Mouse (Mus musculus): Measurements from ENCODE around the gene Usp42. TPM values are rescaled to one million over a fixed set of nuclear protein-coding genes. Genes with fewer than 3 reads are reported as not detected.

Gene Usp42
- polyA plus RNA-seq, 1 experiment from 2014 or later, result 4.7 TPM

- H3K9me3 ChIP-seq (ENCODE audit: control insufficient read depth), result no peaks in the 10 kb centered on the region
- H3K4me2 ChIP-seq (replicated peaks; ENCODE audit: low read depth), result no peak overlapping the region
- no peak for TF ChIP-seq CTCF (IDR thresholded peaks at IDR 0.05; ENCODE audit: low read depth)
- H3K27ac ChIP-seq (ENCODE audit: low read depth, low read length), result no peak overlapping the region
- H3K4me3 ChIP-seq (ENCODE audit: low read depth, low read length), result no peak overlapping the region
- 0 out of 2 replicates have a peak, but pooled peaks cover 5% of the 10 kb centered on the region for H3K36me3 ChIP-seq (ENCODE audit: control insufficient read depth, insufficient read depth)
- no peak overlapping the region for H3K9ac ChIP-seq (ENCODE audit: low read depth, low read length)
- no peaks in the 10 kb centered on the region for H3K4me1 ChIP-seq (replicated peaks; ENCODE audit: control insufficient read depth, insufficient read depth, low read length)
- 69% methylated on average over 6 of the region's 6 CpGs for WGBS
- ATAC-seq, result no peak
- H3K27me3 ChIP-seq (replicated peaks; ENCODE audit: control insufficient read depth, insufficient read depth, low read length), result no peaks in the 10 kb centered on the region
These were observed 52.4 kb downstream of the Usp42 start for GRCm38 (mm10) chr5:143679654-143680053.

GRCm38 (mm10) chr5:143678634-143679271 is 53.3 kb downstream of the Usp42 start:
- H3K27ac ChIP-seq (ENCODE audit: low read depth, low read length), result no peak overlapping the region
- TF ChIP-seq CTCF (IDR thresholded peaks at IDR 0.05; ENCODE audit: low read depth), result no peak
- H3K36me3 ChIP-seq (ENCODE audit: control insufficient read depth, insufficient read depth), result no peaks in the 10 kb centered on the region
- H3K4me3 ChIP-seq (ENCODE audit: low read depth, low read length), result no peak overlapping the region
- H3K9me3 ChIP-seq (ENCODE audit: control insufficient read depth), result no peaks in the 10 kb centered on the region
- WGBS, result 41% methylated on average over 6 of the region's 6 CpGs
- no peak for ATAC-seq
- H3K4me2 ChIP-seq (replicated peaks; ENCODE audit: low read depth), result no peak overlapping the region
- H3K4me1 ChIP-seq (replicated peaks; ENCODE audit: control insufficient read depth, insufficient read depth, low read length), result no peaks in the 10 kb centered on the region
- no peak overlapping the region for H3K9ac ChIP-seq (ENCODE audit: low read depth, low read length)
- no peaks in the 10 kb centered on the region for H3K27me3 ChIP-seq (replicated peaks; ENCODE audit: control insufficient read depth, insufficient read depth, low read length)

GRCm38 (mm10) chr5:143677363-143677762 is 54.7 kb downstream of the Usp42 start:
- ATAC-seq, result no peak
- Histone ChIP-seq H3K27ac (ENCODE audit: low read depth, low read length) (no peak overlapping the region), H3K4me1 (replicated peaks; ENCODE audit: control insufficient read depth, insufficient read depth, low read length) (no peaks in the 10 kb centered on the region), H3K4me3 (ENCODE audit: low read depth, low read length) (no peak overlapping the region), H3K9me3 (ENCODE audit: control insufficient read depth) (no peaks in the 10 kb centered on the region), H3K4me2 (replicated peaks; ENCODE audit: low read depth) (no peak overlapping the region), H3K9ac (ENCODE audit: low read depth, low read length) (no peak overlapping the region), H3K36me3 (ENCODE audit: control insufficient read depth, insufficient read depth) (no peaks in the 10 kb centered on the region), H3K27me3 (replicated peaks; ENCODE audit: control insufficient read depth, insufficient read depth, low read length) (no peaks in the 10 kb centered on the region)
- TF ChIP-seq CTCF (IDR thresholded peaks at IDR 0.05; ENCODE audit: low read depth), result no peak
- 65% methylated on average over 4 of the region's 4 CpGs for WGBS

- H3K27me3 ChIP-seq (replicated peaks; ENCODE audit: control insufficient read depth, insufficient read depth, low read length), result no peaks in the 10 kb centered on the region
- ATAC-seq, result no peak
- H3K4me3 ChIP-seq (ENCODE audit: low read depth, low read length), result no peak overlapping the region
- H3K9me3 ChIP-seq (ENCODE audit: control insufficient read depth), result no peaks in the 10 kb centered on the region
- WGBS, result 44% methylated on average over 5 of the region's 5 CpGs
- H3K9ac ChIP-seq (ENCODE audit: low read depth, low read length), result no peak overlapping the region
- H3K27ac ChIP-seq (ENCODE audit: low read depth, low read length), result no peak overlapping the region
- no peak overlapping the region for H3K4me2 ChIP-seq (replicated peaks; ENCODE audit: low read depth)
- H3K36me3 ChIP-seq (ENCODE audit: control insufficient read depth, insufficient read depth), result no peaks in the 10 kb centered on the region
- no peak for TF ChIP-seq CTCF (IDR thresholded peaks at IDR 0.05; ENCODE audit: low read depth)
- no peaks in the 10 kb centered on the region for H3K4me1 ChIP-seq (replicated peaks; ENCODE audit: control insufficient read depth, insufficient read depth, low read length)
These were observed 55.7 kb downstream of the Usp42 start for GRCm38 (mm10) chr5:143676218-143676985.

GRCm38 (mm10) chr5:143674576-143674975 is 57.5 kb downstream of the Usp42 start:
- H3K27ac ChIP-seq (ENCODE audit: low read depth, low read length), result no peak overlapping the region; the same call in 1 of the 2 replicates
- H3K4me1 ChIP-seq (replicated peaks; ENCODE audit: control insufficient read depth, insufficient read depth, low read length), result no peaks in the 10 kb centered on the region
- no peaks in the 10 kb centered on the region for H3K36me3 ChIP-seq (ENCODE audit: control insufficient read depth, insufficient read depth)
- H3K27me3 ChIP-seq (replicated peaks; ENCODE audit: control insufficient read depth, insufficient read depth, low read length), result no peaks in the 10 kb centered on the region
- TF ChIP-seq CTCF (IDR thresholded peaks at IDR 0.05; ENCODE audit: low read depth), result no peak
- 79% methylated on average over 5 of the region's 5 CpGs for WGBS
- no peak overlapping the region for H3K9ac ChIP-seq (ENCODE audit: low read depth, low read length)
- no peak overlapping the region for H3K4me3 ChIP-seq (ENCODE audit: low read depth, low read length)
- no peak overlapping the region for H3K4me2 ChIP-seq (replicated peaks; ENCODE audit: low read depth)
- H3K9me3 ChIP-seq (ENCODE audit: control insufficient read depth), result no peaks in the 10 kb centered on the region
- no peak for ATAC-seq

- TF ChIP-seq CTCF (IDR thresholded peaks at IDR 0.05; ENCODE audit: low read depth), result no peak
- no peaks in the 10 kb centered on the region for H3K4me1 ChIP-seq (replicated peaks; ENCODE audit: control insufficient read depth, insufficient read depth, low read length)
- no peak overlapping the region for H3K9ac ChIP-seq (ENCODE audit: low read depth, low read length)
- no peaks in the 10 kb centered on the region for H3K9me3 ChIP-seq (ENCODE audit: control insufficient read depth)
- H3K27me3 ChIP-seq (replicated peaks; ENCODE audit: control insufficient read depth, insufficient read depth, low read length), result no peaks in the 10 kb centered on the region
- ATAC-seq, result no peak
- H3K4me2 ChIP-seq (replicated peaks; ENCODE audit: low read depth), result no peak overlapping the region
- no peak overlapping the region for H3K4me3 ChIP-seq (ENCODE audit: low read depth, low read length)
- no peak overlapping the region for H3K27ac ChIP-seq (ENCODE audit: low read depth, low read length)
- WGBS, result 75% methylated on average over 6 of the region's 6 CpGs
- no peaks in the 10 kb centered on the region for H3K36me3 ChIP-seq (ENCODE audit: control insufficient read depth, insufficient read depth)
These were observed 61.2 kb downstream of the Usp42 start for GRCm38 (mm10) chr5:143670740-143671415.

All from intestine, postnatal 0 days (tissue).